Mouse (Mus musculus) lung, embryonic 14.5 days (tissue): ENCODE data around the gene Folr1. TPM values are rescaled to one million over a fixed set of nuclear protein-coding genes. Genes with fewer than 3 reads are reported as not detected.

Source experiments
- ATAC-seq: fragments of 200-750 bp; cut with Nextera tagmentation; 2 replicates; pipeline ENCODE4 v1.8.0; 2017; ENCODE audit warnings: mild to moderate bottlenecking, moderate TSS enrichment, moderate library complexity; ENCODE audit not compliant: insufficient read depth
- DNase-seq: peaks from one replicate; pipeline ENCODE4 v3.0.0-alpha.2; 2015
- H3K27ac ChIP-seq: fragments of 300-500 bp; sonication (generic); 2 replicates; pipeline ENCODE4 v1.5.1; 2014; ENCODE audit warnings: low read depth, mild to moderate bottlenecking, moderate library complexity
- H3K27me3 ChIP-seq: fragments of 300-500 bp; sonication (generic); 2 replicates; pipeline ENCODE4 v1.6.1; 2014; ENCODE audit warnings: low read length, control low read depth; ENCODE audit not compliant: insufficient read depth
- H3K36me3 ChIP-seq: fragments of 300-500 bp; sonication (generic); 2 replicates; pipeline ENCODE4 v1.6.1; 2014; ENCODE audit warnings: control low read depth; ENCODE audit not compliant: insufficient read depth
- H3K4me1 ChIP-seq: fragments of 300-500 bp; sonication (generic); 2 replicates; pipeline ENCODE4 v1.6.1; 2014; ENCODE audit warnings: antibody characterized with exemption, control low read depth; ENCODE audit not compliant: insufficient read depth
- H3K4me2 ChIP-seq: fragments of 300-500 bp; sonication (generic); 2 replicates; pipeline ENCODE4 v1.6.1; 2014; ENCODE audit warnings: mild to moderate bottlenecking
- H3K4me3 ChIP-seq: fragments of 300-500 bp; sonication (generic); 2 replicates; pipeline ENCODE4 v1.5.1; 2014; ENCODE audit warnings: low read depth, low read length
- H3K9ac ChIP-seq: fragments of 300-500 bp; sonication (generic); 2 replicates; pipeline ENCODE4 v1.6.1; 2014
- H3K9me3 ChIP-seq: fragments of 300-500 bp; sonication (generic); 2 replicates; pipeline ENCODE4 v1.6.1; 2016; ENCODE audit warnings: low read depth, low read length, control low read depth
- CTCF ChIP-seq: IDR thresholded peaks from 2 replicates; pipeline ENCODE4 v1.5.1; 2016; ENCODE audit warnings: antibody characterized with exemption, low read depth
- WGBS: fragments of 180-500 bp; shearing (Covaris S2); extraction: QIAGEN DNeasy Blood & Tissue Kit; methylation state at CpG from one replicate; pipeline ENCODE4 v1.1.7; 2014; 5-methylcytosine and 5-hydroxymethylcytosine counted together
- polyA plus RNA-seq: library from polyadenylated mRNA; unstranded; fragments of >200 nt; fragmentation: Nextera tagmentation; extraction: Ambion mirVana; gene quantifications from 2 replicates; pipeline ENCODE4 v1.2.1, GENCODE M21; 2014

Gene Folr1
- polyA plus RNA-seq, 1 experiment from 2014 or later = 0.20 TPM

DNA sequence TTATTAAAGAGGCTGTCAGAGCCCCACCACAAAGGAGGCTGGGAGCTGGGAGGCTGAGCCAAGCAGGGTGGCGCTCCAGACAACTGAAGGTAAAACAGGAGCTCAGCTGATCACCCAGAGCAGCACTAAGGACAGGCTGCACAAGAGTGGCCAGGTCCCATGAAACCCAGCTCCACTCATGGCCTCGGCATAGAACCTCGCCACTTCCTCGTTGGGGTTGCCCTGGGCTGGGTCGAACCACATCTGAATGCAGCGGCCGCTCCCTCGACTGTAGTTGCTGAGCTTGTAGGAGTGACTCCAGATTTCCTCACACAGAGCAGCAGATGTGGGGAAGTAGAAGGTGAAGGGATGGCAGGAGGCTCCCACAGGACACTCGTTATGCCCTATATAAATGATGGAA, 12.2 kb downstream of the Folr1 start:
- no peak for TF ChIP-seq CTCF
- H3K4me2 ChIP-seq = no peak overlapping the region
- H3K27me3 ChIP-seq = no peaks in the 10 kb centered on the region
- no peak for DNase-seq
- H3K9me3 ChIP-seq = no peaks in the 10 kb centered on the region
- no peak overlapping the region for H3K4me3 ChIP-seq
- no peak overlapping the region for H3K27ac ChIP-seq
- no peaks in the 10 kb centered on the region for H3K36me3 ChIP-seq
- WGBS = 73% methylated on average over 9 of the region's 9 CpGs
- ATAC-seq = no peak; the same call in 1 of the 2 replicates
- H3K9ac ChIP-seq = no peak overlapping the region
- no peaks in the 10 kb centered on the region for H3K4me1 ChIP-seq

DNA sequence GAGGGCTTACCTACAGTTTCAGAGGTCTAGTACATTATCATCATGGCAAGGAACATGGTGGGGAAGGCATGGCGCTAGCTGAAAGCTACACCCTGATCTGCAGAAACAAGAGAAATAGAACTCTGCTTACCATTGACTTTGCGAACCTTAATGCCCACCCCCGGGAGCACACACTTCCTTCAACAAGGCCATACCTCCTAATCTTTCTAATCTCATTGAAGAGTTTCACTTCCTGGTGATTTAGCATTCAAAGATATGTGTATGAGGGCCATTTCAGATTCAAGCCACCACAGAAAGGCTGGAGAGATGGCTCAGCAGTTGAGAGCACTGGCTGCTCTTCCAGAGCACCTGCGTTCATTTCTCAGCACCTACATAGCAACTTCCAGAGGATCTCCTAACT, 13.5 kb downstream of the Folr1 start, which contains the start of gene Folr2:
Gene Folr2 (minus strand): TSS at position 101 of the 400 bp plus-strand sequence.
- Histone ChIP-seq H3K27me3 (no peaks in the 10 kb centered on the region), H3K4me3 (no peak within 1 kb of the TSS), H3K27ac (no peak within 1 kb of the TSS), H3K9me3 (no peaks in the 10 kb centered on the region), H3K4me1 (no peaks in the 10 kb centered on the region), H3K36me3 (no peaks in the 10 kb centered on the region), H3K9ac (no peak within 1 kb of the TSS), H3K4me2 (no peak within 1 kb of the TSS)
- 86% methylated on average over 4 of the region's 4 CpGs for WGBS
- DNase-seq = no peak
- ATAC-seq = no peak
- no peak for TF ChIP-seq CTCF

- H3K9me3 ChIP-seq = no peaks in the 10 kb centered on the region
- H3K4me1 ChIP-seq = no peaks in the 10 kb centered on the region
- DNase-seq = no peak
- no peak for ATAC-seq
- no peaks in the 10 kb centered on the region for H3K27me3 ChIP-seq
- no peak overlapping the region for H3K27ac ChIP-seq
- no peak overlapping the region for H3K4me3 ChIP-seq
- no peak for TF ChIP-seq CTCF
- H3K36me3 ChIP-seq = no peaks in the 10 kb centered on the region
- no peak overlapping the region for H3K9ac ChIP-seq
- no peak overlapping the region for H3K4me2 ChIP-seq
- 72% methylated on average over 2 of the region's 2 CpGs for WGBS
Observed at GRCm38 (mm10) chr7:101853816-101854215, 16.8 kb downstream of the Folr1 start.

GRCm38 (mm10) chr7:101852846-101853245, 17.7 kb downstream of the Folr1 start:
- no peak for TF ChIP-seq CTCF
- H3K9me3 ChIP-seq = no peaks in the 10 kb centered on the region
- no peak overlapping the region for H3K9ac ChIP-seq
- 76% methylated on average over 6 of the region's 6 CpGs for WGBS
- no peak for DNase-seq
- H3K36me3 ChIP-seq = no peaks in the 10 kb centered on the region
- no peaks in the 10 kb centered on the region for H3K27me3 ChIP-seq
- H3K4me1 ChIP-seq = no peaks in the 10 kb centered on the region
- no peak overlapping the region for H3K27ac ChIP-seq
- no peak for ATAC-seq
- no peak overlapping the region for H3K4me2 ChIP-seq
- no peak overlapping the region for H3K4me3 ChIP-seq

DNA sequence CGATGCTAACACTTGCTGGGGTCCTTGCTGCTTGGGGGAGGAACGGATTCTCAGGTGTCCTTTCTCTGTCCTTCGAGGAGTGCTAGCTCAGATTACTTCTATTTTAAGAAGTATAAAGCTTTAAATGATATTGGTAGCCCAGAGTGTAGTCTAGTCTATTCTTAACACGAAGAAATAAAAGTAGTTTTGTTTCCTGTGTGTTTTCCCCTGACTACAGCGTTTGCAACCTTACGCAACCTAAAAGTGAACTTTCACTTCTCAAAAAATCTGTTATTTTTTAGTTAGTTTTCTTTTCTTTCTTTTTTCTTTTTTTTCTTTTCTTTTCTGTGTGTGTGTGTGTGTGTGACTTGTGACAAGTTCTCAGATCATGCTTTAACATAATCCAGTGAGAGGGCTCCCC, 18.9 kb downstream of the Folr1 start:
- H3K4me2 ChIP-seq = no peak overlapping the region
- DNase-seq (no peak), ATAC-seq (no peak)
- H3K36me3 ChIP-seq = no peaks in the 10 kb centered on the region
- no peaks in the 10 kb centered on the region for H3K4me1 ChIP-seq
- no peaks in the 10 kb centered on the region for H3K9me3 ChIP-seq
- WGBS = 80% methylated on average over 6 of the region's 6 CpGs
- no peak overlapping the region for H3K27ac ChIP-seq
- no peak overlapping the region for H3K4me3 ChIP-seq
- TF ChIP-seq CTCF = no peak
- H3K27me3 ChIP-seq = no peaks in the 10 kb centered on the region
- no peak overlapping the region for H3K9ac ChIP-seq

DNA sequence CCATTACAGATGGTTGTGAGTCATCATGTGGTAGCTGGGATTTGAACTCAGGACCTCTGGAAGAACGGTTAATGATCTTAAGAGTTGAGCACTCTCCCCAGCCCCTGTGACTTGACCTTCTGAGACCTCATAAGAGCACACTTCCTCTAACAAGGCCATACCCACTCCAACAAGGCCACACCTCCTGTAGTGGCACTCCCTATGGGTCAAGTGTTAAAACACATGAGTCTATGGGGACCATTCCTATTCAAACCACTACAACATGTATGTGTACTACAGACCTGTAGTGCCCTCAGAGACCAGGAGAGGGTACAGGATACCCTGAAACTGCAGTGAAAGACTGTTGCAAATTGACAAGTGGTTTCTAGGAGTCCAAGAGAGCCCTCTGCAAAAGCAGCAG, 22.7 kb downstream of the Folr1 start:
- ATAC-seq = no peak
- Histone ChIP-seq H3K9ac (no peak overlapping the region), H3K4me3 (no peak overlapping the region), H3K27ac (no peak overlapping the region), H3K4me2 (no peak overlapping the region), H3K27me3 (no peaks in the 10 kb centered on the region), H3K9me3 (no peaks in the 10 kb centered on the region), H3K4me1 (no peaks in the 10 kb centered on the region), H3K36me3 (no peaks in the 10 kb centered on the region)
- TF ChIP-seq CTCF = no peak
- DNase-seq = no peak
- WGBS = 92% methylated on average over 1 of the region's 1 CpGs

DNA sequence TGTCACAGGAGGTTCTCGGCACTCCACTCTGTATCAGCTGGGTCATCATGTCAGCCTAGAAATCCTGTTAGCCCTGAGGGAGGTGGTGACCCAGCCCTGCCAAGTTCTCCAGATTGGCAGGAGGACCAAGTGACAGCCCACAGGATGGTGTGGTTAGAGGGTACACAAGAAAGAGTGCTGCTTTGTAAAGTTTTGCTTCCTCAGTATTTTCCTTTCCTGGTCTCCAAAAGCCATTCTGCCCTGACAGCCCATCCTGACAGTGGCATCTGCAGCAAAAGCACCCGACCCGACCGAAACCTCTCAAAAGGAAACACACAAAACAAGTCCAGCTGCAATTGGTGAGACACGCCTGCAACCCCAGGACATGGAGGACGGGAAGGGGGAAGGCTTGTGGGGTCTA, 26.4 kb downstream of the Folr1 start:
- Histone ChIP-seq H3K9me3 (no peaks in the 10 kb centered on the region), H3K27me3 (no peaks in the 10 kb centered on the region), H3K27ac (no peak overlapping the region), H3K4me1 (no peaks in the 10 kb centered on the region), H3K9ac (no peak overlapping the region), H3K36me3 (no peaks in the 10 kb centered on the region), H3K4me2 (no peak overlapping the region), H3K4me3 (no peak overlapping the region)
- no peak for DNase-seq
- WGBS = 45% methylated on average over 6 of the region's 6 CpGs
- ATAC-seq = no peak
- no peak for TF ChIP-seq CTCF
